Mouse (Mus musculus): ENCODE results near the gene Olfr1019.

Olfr1019 gene

GRCm38 (mm10) chr2:85845383-85845782 lies at the start of gene Olfr1019:
Gene Olfr1019, minus strand, starts transcription at chr2:85845483.
- no peak for DNase-seq

DNA sequence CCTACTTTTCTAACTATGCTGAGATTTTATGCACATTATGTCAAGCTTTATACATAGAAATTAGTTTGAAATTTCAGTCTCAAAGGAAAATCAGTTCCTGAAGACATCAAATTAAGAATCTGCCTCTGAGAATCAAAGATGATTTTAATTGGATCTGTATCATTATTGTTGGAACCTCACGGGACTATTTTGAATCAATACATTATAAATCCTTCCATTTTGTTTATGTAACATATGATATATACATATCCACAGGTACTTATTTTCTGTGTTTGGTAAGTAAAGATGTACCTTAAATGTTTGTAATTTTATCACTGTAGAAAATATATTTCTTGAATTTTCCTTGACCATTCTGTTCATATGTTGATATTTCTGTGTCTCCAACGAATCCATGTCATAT lies 40.1 kb upstream of the Olfr1019 start, which contains the start of gene Olfr1023:
TSS of gene Olfr1023 (plus strand) at position 301 of the 400 bp plus-strand sequence.
- no peak for DNase-seq

DNA sequence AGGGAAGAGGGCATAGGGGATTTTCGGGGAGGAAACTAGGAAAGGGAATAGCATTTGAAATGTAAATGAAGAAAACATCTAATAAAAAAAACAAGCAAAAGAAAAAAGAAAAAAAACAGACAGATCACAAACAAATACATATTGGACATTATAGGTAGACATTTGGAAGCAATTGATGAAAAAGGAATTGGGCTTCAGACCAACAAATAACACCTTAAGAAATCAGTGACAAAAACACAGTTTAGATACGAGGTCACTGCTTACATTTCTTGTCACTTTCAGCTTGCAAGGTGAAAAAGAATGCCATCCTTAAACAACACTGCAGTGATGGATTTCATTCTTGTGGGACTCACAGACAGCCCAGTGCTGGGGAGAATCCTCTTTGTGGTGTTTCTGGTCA lies 23.0 kb upstream of the Olfr1019 start, which contains the start of gene Olfr1022:
TSS of gene Olfr1022 (plus strand) at position 301 of the 400 bp plus-strand sequence.
- DNase-seq: no peak

DNA sequence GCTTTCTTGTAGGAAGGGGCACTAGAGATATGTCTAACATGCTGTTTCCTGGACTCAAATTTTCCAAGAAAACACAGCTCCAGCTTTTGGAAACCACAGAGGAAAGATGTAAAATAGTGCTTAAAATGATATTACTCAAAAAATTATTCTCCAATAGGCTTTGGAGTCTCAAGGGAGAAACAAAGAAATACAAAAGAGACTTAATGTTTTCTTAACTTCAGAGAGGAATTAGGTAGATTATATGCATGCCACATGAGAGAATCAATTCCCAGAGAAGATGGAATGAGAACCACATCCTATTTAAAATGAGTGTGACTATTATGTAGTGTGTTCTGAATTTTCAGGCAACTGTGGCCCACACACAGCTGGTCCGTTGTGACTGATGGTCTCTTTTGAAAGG lies 1.4 kb upstream of the Olfr1019 start, which contains the start of gene Olfr1020:
TSS of gene Olfr1020 (plus strand) at position 301 of the 400 bp plus-strand sequence.
- DNase-seq: no peak

GRCm38 (mm10) chr2:85818179-85818578 lies 27.1 kb downstream of the Olfr1019 start, which contains the start of gene Olfr1018:
Gene Olfr1018, plus strand, starts transcription at chr2:85818479.
- no peak for DNase-seq

DNA sequence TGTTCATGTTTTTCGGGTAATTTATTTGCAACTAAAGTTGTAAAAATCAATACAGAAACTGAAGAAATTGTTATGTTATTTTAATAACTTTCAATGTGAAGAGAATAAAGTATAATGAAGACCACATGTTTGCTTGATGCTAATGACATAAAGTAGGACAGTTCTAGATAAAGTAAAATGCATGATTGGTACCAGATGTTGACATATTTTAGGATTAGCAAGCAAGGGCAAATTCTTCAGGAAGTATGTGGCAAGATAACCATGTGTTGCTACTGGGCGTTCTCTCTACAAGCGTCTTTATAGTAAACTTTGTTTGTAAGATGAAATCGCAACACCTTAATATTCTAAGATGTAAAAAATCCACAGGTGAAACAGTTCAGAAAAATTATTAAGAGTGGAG lies 40.8 kb downstream of the Olfr1019 start:
- no peak for DNase-seq

DNA sequence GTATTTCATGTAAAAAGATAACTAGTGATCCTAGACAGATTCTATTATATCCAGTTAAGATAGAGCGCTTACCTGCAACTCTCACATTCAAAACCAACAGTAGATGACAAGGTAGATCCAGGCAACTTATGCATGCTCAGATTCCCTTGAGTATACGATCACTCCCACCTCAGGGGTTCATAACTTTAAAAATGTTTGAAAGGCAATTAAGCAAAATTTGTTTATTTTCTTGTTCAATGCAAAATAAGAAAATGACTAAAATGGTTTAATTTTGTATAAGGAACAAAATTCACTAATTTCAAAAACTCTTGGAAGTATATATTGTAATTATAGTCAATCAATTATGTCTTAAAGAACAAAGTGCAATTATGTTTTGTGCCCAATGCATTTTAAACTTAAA lies 42.8 kb downstream of the Olfr1019 start, which contains the start of gene Olfr1016:
TSS of gene Olfr1016 (minus strand) at position 101 of the 400 bp plus-strand sequence.
- no peak for DNase-seq

GRCm38 (mm10) chr2:85792331-85792730 lies 53.0 kb downstream of the Olfr1019 start:
- no peak for DNase-seq
